Mouse (Mus musculus): ENCODE results near the gene Myb. TPM values are rescaled to one million over a fixed set of nuclear protein-coding genes. Genes with fewer than 3 reads are reported as not detected.

Myb gene
- polyA plus RNA-seq, 1 experiment = 82.4 TPM

GRCm38 (mm10) chr10:21114459-21114858, 46.3 kb downstream of the Myb start:
- TF ChIP-seq POLR2A (IDR thresholded peaks at IDR 0.05; ENCODE audit: insufficient read depth, low read depth, low read length) (no peak), CTCF (IDR thresholded peaks at IDR 0.05; ENCODE audit: insufficient read depth, low read depth, low read length) (no peak)
- Histone ChIP-seq H3K4me1 (ENCODE audit: control insufficient read depth, insufficient read depth, low read length) (no peaks in the 10 kb centered on the region), H3K4me3 (ENCODE audit: insufficient read depth, low read depth, low read length) (no peak overlapping the region), H3K27ac (ENCODE audit: insufficient read depth, low read depth, low read length) (no peak overlapping the region)
- 97% methylated on average over 2 of the region's 2 CpGs for WGBS

GRCm38 (mm10) chr10:21112689-21113088, 48.1 kb downstream of the Myb start:
- no peak for TF ChIP-seq CTCF (IDR thresholded peaks at IDR 0.05; ENCODE audit: insufficient read depth, low read depth, low read length)
- no peak for TF ChIP-seq POLR2A (IDR thresholded peaks at IDR 0.05; ENCODE audit: insufficient read depth, low read depth, low read length)
- H3K27ac ChIP-seq (ENCODE audit: insufficient read depth, low read depth, low read length) = no peak overlapping the region
- WGBS = 90% methylated on average over 2 of the region's 2 CpGs

GRCm38 (mm10) chr10:21109337-21110056, 51.3 kb downstream of the Myb start:
- no peak overlapping the region for H3K4me3 ChIP-seq (ENCODE audit: insufficient read depth, low read depth, low read length)
- TF ChIP-seq POLR2A (IDR thresholded peaks at IDR 0.05; ENCODE audit: insufficient read depth, low read depth, low read length) (no peak), CTCF (IDR thresholded peaks at IDR 0.05; ENCODE audit: insufficient read depth, low read depth, low read length) (no peak)
- H3K27ac ChIP-seq (ENCODE audit: insufficient read depth, low read depth, low read length) = no peak overlapping the region
- 34% methylated on average over 7 of the region's 7 CpGs for WGBS
- H3K4me1 ChIP-seq (ENCODE audit: control insufficient read depth, insufficient read depth, low read length) = no peaks in the 10 kb centered on the region

More at GRCm38 (mm10) chr10:21112689-21113088, 48.1 kb downstream of the Myb start:
- Histone ChIP-seq H3K4me1 (ENCODE audit: control insufficient read depth, insufficient read depth, low read length) (no peaks in the 10 kb centered on the region), H3K4me3 (ENCODE audit: insufficient read depth, low read depth, low read length) (no peak overlapping the region)

GRCm38 (mm10) chr10:21108796-21109195, 52.0 kb downstream of the Myb start:
- H3K4me1 ChIP-seq (ENCODE audit: control insufficient read depth, insufficient read depth, low read length) = no peaks in the 10 kb centered on the region
- H3K27ac ChIP-seq (ENCODE audit: insufficient read depth, low read depth, low read length) = no peak overlapping the region
- WGBS = 97% methylated on average over 2 of the region's 2 CpGs
- TF ChIP-seq POLR2A (IDR thresholded peaks at IDR 0.05; ENCODE audit: insufficient read depth, low read depth, low read length) (no peak), CTCF (IDR thresholded peaks at IDR 0.05; ENCODE audit: insufficient read depth, low read depth, low read length) (no peak)
- no peak overlapping the region for H3K4me3 ChIP-seq (ENCODE audit: insufficient read depth, low read depth, low read length)

GRCm38 (mm10) chr10:21108182-21108581, 52.6 kb downstream of the Myb start:
- H3K4me3 ChIP-seq (ENCODE audit: insufficient read depth, low read depth, low read length) = no peak overlapping the region
- H3K4me1 ChIP-seq (ENCODE audit: control insufficient read depth, insufficient read depth, low read length) = no peaks in the 10 kb centered on the region
- TF ChIP-seq POLR2A (IDR thresholded peaks at IDR 0.05; ENCODE audit: insufficient read depth, low read depth, low read length) (no peak), CTCF (IDR thresholded peaks at IDR 0.05; ENCODE audit: insufficient read depth, low read depth, low read length) (no peak)
- WGBS = 89% methylated on average over 5 of the region's 5 CpGs
- H3K27ac ChIP-seq (ENCODE audit: insufficient read depth, low read depth, low read length) = no peak overlapping the region

- 66% methylated on average over 2 of the region's 2 CpGs for WGBS
- H3K4me1 ChIP-seq (ENCODE audit: control insufficient read depth, insufficient read depth, low read length) = no peaks in the 10 kb centered on the region
Measured at GRCm38 (mm10) chr10:21105206-21105605, 55.6 kb downstream of the Myb start.

GRCm38 (mm10) chr10:21102689-21103088, 58.1 kb downstream of the Myb start:
- WGBS = 94% methylated on average over 7 of the region's 7 CpGs
- no peak overlapping the region for H3K4me3 ChIP-seq (ENCODE audit: insufficient read depth, low read depth, low read length)
- H3K27ac ChIP-seq (ENCODE audit: insufficient read depth, low read depth, low read length) = no peak overlapping the region
- no peaks in the 10 kb centered on the region for H3K4me1 ChIP-seq (ENCODE audit: control insufficient read depth, insufficient read depth, low read length)
- TF ChIP-seq POLR2A (IDR thresholded peaks at IDR 0.05; ENCODE audit: insufficient read depth, low read depth, low read length) = no peak
- TF ChIP-seq CTCF (IDR thresholded peaks at IDR 0.05; ENCODE audit: insufficient read depth, low read depth, low read length) = no peak

More at GRCm38 (mm10) chr10:21105206-21105605, 55.6 kb downstream of the Myb start:
- no peak overlapping the region for H3K27ac ChIP-seq (ENCODE audit: insufficient read depth, low read depth, low read length)
- TF ChIP-seq POLR2A (IDR thresholded peaks at IDR 0.05; ENCODE audit: insufficient read depth, low read depth, low read length) = no peak
- TF ChIP-seq CTCF (IDR thresholded peaks at IDR 0.05; ENCODE audit: insufficient read depth, low read depth, low read length) = no peak
- H3K4me3 ChIP-seq (ENCODE audit: insufficient read depth, low read depth, low read length) = no peak overlapping the region

GRCm38 (mm10) chr10:21101948-21102347, 58.8 kb downstream of the Myb start:
- TF ChIP-seq POLR2A (IDR thresholded peaks at IDR 0.05; ENCODE audit: insufficient read depth, low read depth, low read length) (no peak), CTCF (IDR thresholded peaks at IDR 0.05; ENCODE audit: insufficient read depth, low read depth, low read length) (no peak)
- WGBS = 61% methylated on average over 4 of the region's 4 CpGs
- no peak overlapping the region for H3K4me3 ChIP-seq (ENCODE audit: insufficient read depth, low read depth, low read length)
- no peaks in the 10 kb centered on the region for H3K4me1 ChIP-seq (ENCODE audit: control insufficient read depth, insufficient read depth, low read length)
- H3K27ac ChIP-seq (ENCODE audit: insufficient read depth, low read depth, low read length) = no peak overlapping the region

GRCm38 (mm10) chr10:21100646-21101249, 60.0 kb downstream of the Myb start:
- no peak overlapping the region for H3K27ac ChIP-seq (ENCODE audit: insufficient read depth, low read depth, low read length)
- WGBS = 57% methylated on average over 9 of the region's 9 CpGs
- no peak overlapping the region for H3K4me3 ChIP-seq (ENCODE audit: insufficient read depth, low read depth, low read length)
- TF ChIP-seq CTCF (IDR thresholded peaks at IDR 0.05; ENCODE audit: insufficient read depth, low read depth, low read length) (no peak), POLR2A (IDR thresholded peaks at IDR 0.05; ENCODE audit: insufficient read depth, low read depth, low read length) (no peak)
- H3K4me1 ChIP-seq (ENCODE audit: control insufficient read depth, insufficient read depth, low read length) = no peaks in the 10 kb centered on the region

All from olfactory bulb, adult 2 months (tissue).